Mouse (Mus musculus) limb, embryonic 10.5 days (tissue): ENCODE measurements around the gene Kdr. TPM values are rescaled to one million over a fixed set of nuclear protein-coding genes. Genes with fewer than 3 reads are reported as not detected.

Experiments used
- DNase-seq: peaks from one replicate; pipeline ENCODE4 v3.0.0-alpha.2; 2017; ENCODE audit warnings: low spot score
- H3K27ac ChIP-seq: fragments of 300-500 bp; sonication (generic); 2 replicates; pipeline ENCODE4 v1.5.1; 2016; ENCODE audit warnings: mild to moderate bottlenecking
- H3K27me3 ChIP-seq: fragments of 300-500 bp; sonication (generic); 2 replicates; pipeline ENCODE4 v1.6.1; 2016; ENCODE audit warnings: low read depth, mild to moderate bottlenecking; ENCODE audit not compliant: poor library complexity, severe bottlenecking
- H3K36me3 ChIP-seq: fragments of 300-500 bp; sonication (generic); 2 replicates; pipeline ENCODE4 v1.6.1; 2016; ENCODE audit warnings: mild to moderate bottlenecking, moderate library complexity
- H3K4me1 ChIP-seq: fragments of 300-500 bp; sonication (generic); 2 replicates; pipeline ENCODE4 v1.6.1; 2016
- H3K4me3 ChIP-seq: fragments of 300-500 bp; sonication (generic); 2 replicates; pipeline ENCODE4 v1.5.1; 2016; ENCODE audit warnings: mild to moderate bottlenecking, moderate library complexity
- H3K9me3 ChIP-seq: fragments of 300-500 bp; sonication (generic); replicated peaks from 2 replicates; pipeline ENCODE4 v1.6.1; 2016; ENCODE audit warnings: mild to moderate bottlenecking
- WGBS: fragments of 180-500 bp; shearing (Covaris S2); methylation state at CpG from one replicate; pipeline ENCODE4 v1.1.7; 2016; 5-methylcytosine and 5-hydroxymethylcytosine counted together
- polyA plus RNA-seq: library from polyadenylated mRNA; unstranded; fragments of >200 nt; fragmentation: Nextera tagmentation; extraction: Ambion mirVana; gene quantifications from 2 replicates; pipeline ENCODE4 v1.2.1, GENCODE M21; 2016

Kdr gene
- 25.7 and 25.8 TPM in 2 replicates for polyA plus RNA-seq

GRCm38 (mm10) chr5:75978374-75979100 lies at the start of gene Kdr:
Gene Kdr (minus strand): TSS chr5:75978458.
- H3K27ac ChIP-seq, result peak within 1 kb of the TSS; percentile 61
- peak within 1 kb of the TSS; percentile 69 for H3K4me3 ChIP-seq
- no peaks in the 10 kb centered on the region for H3K9me3 ChIP-seq
- H3K4me1 ChIP-seq, result peaks cover 18% of the 10 kb centered on the region
- 1% methylated on average over 37 of the region's 37 CpGs for WGBS
- peak; percentile 88 for DNase-seq
- peaks cover 76% of the 10 kb centered on the region for H3K27me3 ChIP-seq
- no peaks in the 10 kb centered on the region for H3K36me3 ChIP-seq

GRCm38 (mm10) chr5:76026805-76027204 lies 48.5 kb upstream of the Kdr start:
- Histone ChIP-seq H3K9me3 (no peaks in the 10 kb centered on the region), H3K4me3 (no peak overlapping the region), H3K27ac (no peak overlapping the region), H3K4me1 (peaks cover 16% of the 10 kb centered on the region; the same call in 1 of the 2 replicates), H3K27me3 (no peaks in the 10 kb centered on the region), H3K36me3 (no peaks in the 10 kb centered on the region)
- no peak for DNase-seq
- WGBS, result 80% methylated on average over 6 of the region's 6 CpGs

- Histone ChIP-seq H3K36me3 (no peaks in the 10 kb centered on the region), H3K4me3 (no peak overlapping the region), H3K27ac (no peak overlapping the region), H3K4me1 (peaks cover 16% of the 10 kb centered on the region; the same call in 1 of the 2 replicates), H3K9me3 (no peaks in the 10 kb centered on the region), H3K27me3 (no peaks in the 10 kb centered on the region)
- 65% methylated on average over 4 of the region's 4 CpGs for WGBS
- DNase-seq, result no peak
Observed at GRCm38 (mm10) chr5:76025996-76026665, 47.9 kb upstream of the Kdr start.

- DNase-seq, result no peak
- WGBS, result 59% methylated on average over 14 of the region's 14 CpGs
- Histone ChIP-seq H3K4me1 (peaks cover 8% of the 10 kb centered on the region; the same call in 1 of the 2 replicates), H3K4me3 (no peak overlapping the region), H3K27ac (no peak overlapping the region), H3K9me3 (no peaks in the 10 kb centered on the region), H3K27me3 (no peaks in the 10 kb centered on the region), H3K36me3 (no peaks in the 10 kb centered on the region)
Observed at GRCm38 (mm10) chr5:76023011-76023773, 44.9 kb upstream of the Kdr start.

GRCm38 (mm10) chr5:76022436-76022835 lies 44.2 kb upstream of the Kdr start:
- no peak overlapping the region for H3K27ac ChIP-seq
- H3K36me3 ChIP-seq, result no peaks in the 10 kb centered on the region
- H3K9me3 ChIP-seq, result no peaks in the 10 kb centered on the region
- 88% methylated on average over 6 of the region's 6 CpGs for WGBS
- DNase-seq, result no peak
- no peak overlapping the region for H3K4me3 ChIP-seq
- no peaks in the 10 kb centered on the region for H3K27me3 ChIP-seq
- H3K4me1 ChIP-seq, result peaks cover 8% of the 10 kb centered on the region; the same call in 1 of the 2 replicates

- Histone ChIP-seq H3K36me3 (no peaks in the 10 kb centered on the region), H3K4me1 (peaks cover 16% of the 10 kb centered on the region), H3K27ac (no peak overlapping the region), H3K27me3 (no peaks in the 10 kb centered on the region), H3K4me3 (no peak overlapping the region), H3K9me3 (no peaks in the 10 kb centered on the region)
- DNase-seq, result no peak
- 83% methylated on average over 5 of the region's 5 CpGs for WGBS
Observed at GRCm38 (mm10) chr5:76018321-76018720, 40.1 kb upstream of the Kdr start.

GRCm38 (mm10) chr5:76016086-76016485 lies 37.8 kb upstream of the Kdr start:
- Histone ChIP-seq H3K27me3 (no peaks in the 10 kb centered on the region), H3K36me3 (no peaks in the 10 kb centered on the region), H3K4me3 (peak overlapping the region; percentile 0; the same call in 1 of the 2 replicates), H3K27ac (no peak overlapping the region), H3K9me3 (no peaks in the 10 kb centered on the region), H3K4me1 (peaks cover 8% of the 10 kb centered on the region)
- no peak for DNase-seq
- WGBS, result 51% methylated on average over 8 of the region's 8 CpGs

- H3K27ac ChIP-seq, result no peak overlapping the region
- 73% methylated on average over 7 of the region's 7 CpGs for WGBS
- no peak for DNase-seq
- peaks cover 8% of the 10 kb centered on the region for H3K4me1 ChIP-seq
- no peaks in the 10 kb centered on the region for H3K27me3 ChIP-seq
- H3K36me3 ChIP-seq, result no peaks in the 10 kb centered on the region
- H3K9me3 ChIP-seq, result no peaks in the 10 kb centered on the region
- no peak overlapping the region for H3K4me3 ChIP-seq
Observed at GRCm38 (mm10) chr5:76013881-76014431, 35.7 kb upstream of the Kdr start.

- no peaks in the 10 kb centered on the region for H3K9me3 ChIP-seq
- H3K27me3 ChIP-seq, result 0 out of 2 replicates have a peak, but pooled peaks cover 4% of the 10 kb centered on the region
- no peak overlapping the region for H3K4me3 ChIP-seq
- H3K36me3 ChIP-seq, result no peaks in the 10 kb centered on the region
- 80% methylated on average over 7 of the region's 7 CpGs for WGBS
- no peak for DNase-seq
- no peak overlapping the region for H3K27ac ChIP-seq
- H3K4me1 ChIP-seq, result no peaks in the 10 kb centered on the region
Observed at GRCm38 (mm10) chr5:76006403-76006802, 28.1 kb upstream of the Kdr start.

GRCm38 (mm10) chr5:75990212-75990611 lies 12.0 kb upstream of the Kdr start:
- Histone ChIP-seq H3K4me3 (no peak overlapping the region), H3K27ac (no peak overlapping the region), H3K9me3 (no peaks in the 10 kb centered on the region), H3K4me1 (no peaks in the 10 kb centered on the region), H3K36me3 (no peaks in the 10 kb centered on the region), H3K27me3 (no peaks in the 10 kb centered on the region)
- DNase-seq, result no peak
- 94% methylated on average over 8 of the region's 8 CpGs for WGBS

- Histone ChIP-seq H3K4me1 (no peaks in the 10 kb centered on the region), H3K9me3 (no peaks in the 10 kb centered on the region), H3K27me3 (no peaks in the 10 kb centered on the region), H3K36me3 (no peaks in the 10 kb centered on the region), H3K27ac (no peak overlapping the region), H3K4me3 (no peak overlapping the region)
- DNase-seq, result no peak
- WGBS, result 91% methylated on average over 8 of the region's 8 CpGs
Observed at GRCm38 (mm10) chr5:75987530-75987929, 9.3 kb upstream of the Kdr start.

GRCm38 (mm10) chr5:75980521-75981311 lies 2.5 kb upstream of the Kdr start:
- DNase-seq, result no peak
- H3K9me3 ChIP-seq, result no peaks in the 10 kb centered on the region
- 68% methylated on average over 23 of the region's 23 CpGs for WGBS
- H3K4me3 ChIP-seq, result no peak overlapping the region
- H3K27ac ChIP-seq, result no peak overlapping the region
- no peaks in the 10 kb centered on the region for H3K36me3 ChIP-seq
- H3K27me3 ChIP-seq, result peaks cover 60% of the 10 kb centered on the region
- H3K4me1 ChIP-seq, result peaks cover 18% of the 10 kb centered on the region
